Mouse (Mus musculus) kidney, embryonic 14.5 days (tissue): Measurements from ENCODE around the gene Actr3b. TPM values are rescaled to one million over a fixed set of nuclear protein-coding genes. Genes with fewer than 3 reads are reported as not detected.

Experiments
- ATAC-seq: fragments of 200-750 bp; cut with Nextera tagmentation; 2 replicates; pipeline ENCODE4 v1.8.0; 2017; ENCODE audit warnings: moderate number of reproducible peaks, mild to moderate bottlenecking, moderate TSS enrichment, moderate library complexity; ENCODE audit not compliant: low FRiP score, low TSS enrichment
- H3K27ac ChIP-seq: fragments of 300-500 bp; sonication (generic); 2 replicates; pipeline ENCODE4 v1.5.1; 2014; ENCODE audit warnings: low read depth, mild to moderate bottlenecking, low read length, moderate library complexity, mixed read lengths
- H3K27me3 ChIP-seq: fragments of 300-500 bp; sonication (generic); 2 replicates; pipeline ENCODE4 v1.6.1; 2014; ENCODE audit warnings: mild to moderate bottlenecking, low read length; ENCODE audit not compliant: control insufficient read depth, insufficient read depth
- H3K36me3 ChIP-seq: fragments of 300-500 bp; sonication (generic); 2 replicates; pipeline ENCODE4 v1.6.1; 2014; ENCODE audit warnings: low read length, mixed read lengths; ENCODE audit not compliant: control insufficient read depth, insufficient read depth
- H3K4me1 ChIP-seq: fragments of 300-500 bp; sonication (generic); 2 replicates; pipeline ENCODE4 v1.6.1; 2014; ENCODE audit warnings: low read length, mixed read lengths; ENCODE audit not compliant: control insufficient read depth, insufficient read depth
- H3K4me2 ChIP-seq: fragments of 300-500 bp; sonication (generic); replicated peaks from 2 replicates; pipeline ENCODE4 v1.6.1; 2014; ENCODE audit warnings: low read depth, mild to moderate bottlenecking, low read length
- H3K4me3 ChIP-seq: fragments of 300-500 bp; sonication (generic); 2 replicates; pipeline ENCODE4 v1.5.1; 2014; ENCODE audit warnings: mild to moderate bottlenecking, low read length
- H3K9ac ChIP-seq: fragments of 300-500 bp; sonication (generic); 2 replicates; pipeline ENCODE4 v1.6.1; 2014; ENCODE audit warnings: low read depth, mild to moderate bottlenecking, low read length, moderate library complexity
- H3K9me3 ChIP-seq: fragments of 300-500 bp; sonication (generic); 2 replicates; pipeline ENCODE4 v1.6.1; 2016; ENCODE audit warnings: low read length; ENCODE audit not compliant: control insufficient read depth
- WGBS: fragments of 180-500 bp; shearing (Covaris S2); extraction: QIAGEN DNeasy Blood & Tissue Kit; methylation state at CpG from one replicate; pipeline ENCODE4 v1.1.7; 2014; 5-methylcytosine and 5-hydroxymethylcytosine counted together
- polyA plus RNA-seq: library from polyadenylated mRNA; unstranded; fragments of >200 nt; fragmentation: Nextera tagmentation; extraction: Ambion mirVana; gene quantifications from 2 replicates; pipeline ENCODE4 v1.2.1, GENCODE M21; 2014

The Actr3b gene
- polyA plus RNA-seq, 1 experiment from 2014 or later = 5.7 TPM

- Histone ChIP-seq H3K4me1 (no peaks in the 10 kb centered on the region), H3K36me3 (no peaks in the 10 kb centered on the region), H3K27ac (no peak overlapping the region), H3K9me3 (no peaks in the 10 kb centered on the region), H3K9ac (no peak overlapping the region), H3K4me3 (no peak overlapping the region), H3K4me2 (no peak overlapping the region), H3K27me3 (no peaks in the 10 kb centered on the region)
- 75% methylated on average over 1 of the region's 1 CpGs for WGBS
- ATAC-seq = no peak
These were observed 131.5 kb downstream of the Actr3b start for GRCm38 (mm10) chr5:25891321-25891720.

Other genes with a start within 250 kb of the Actr3b start
- gene Cct8l1, start 243.9 kb upstream of the Actr3b start, polyA plus RNA-seq = 0.10 TPM in 1 of 2 replicates, not detected in the other
- 8.4 and 10.6 TPM in 2 replicates for gene Xrcc2, start 54.2 kb upstream of the Actr3b start, polyA plus RNA-seq
- not detected in 2 replicates for gene Gm21663, start 182.4 kb downstream of the Actr3b start, polyA plus RNA-seq
- 0.11 and 0.21 TPM in 2 replicates for gene Gm21671, start 194.4 kb downstream of the Actr3b start, polyA plus RNA-seq
- gene Gm21680, start 212.7 kb downstream of the Actr3b start, polyA plus RNA-seq = 0.09 TPM in 1 of 2 replicates, not detected in the other
- 0.07 and 0.23 TPM in 2 replicates for gene Gm21698, start 228.7 kb downstream of the Actr3b start, polyA plus RNA-seq
- gene Gm1979, start 244.8 kb downstream of the Actr3b start, polyA plus RNA-seq = 0.20 TPM in 1 of 2 replicates, not detected in the other